Mouse (Mus musculus): ENCODE measurements around the gene Timm17a.

Gene Timm17a

GRCm38 (mm10) chr1:135313284-135314031 lies at the start of gene Timm17a:
Gene Timm17a, minus strand, starts transcription at chr1:135313778.
- peak; percentile 95 for DNase-seq (ENCODE audit: low read depth, low spot score)

- DNase-seq (ENCODE audit: low read depth, low spot score), result no peak
Measured at GRCm38 (mm10) chr1:135362115-135362514, 48.5 kb upstream of the Timm17a start.

GRCm38 (mm10) chr1:135361491-135361890 lies 47.9 kb upstream of the Timm17a start:
- no peak for DNase-seq (ENCODE audit: low read depth, low spot score)

- no peak for DNase-seq (ENCODE audit: low read depth, low spot score)
Measured at GRCm38 (mm10) chr1:135359071-135359470, 45.5 kb upstream of the Timm17a start.

DNA sequence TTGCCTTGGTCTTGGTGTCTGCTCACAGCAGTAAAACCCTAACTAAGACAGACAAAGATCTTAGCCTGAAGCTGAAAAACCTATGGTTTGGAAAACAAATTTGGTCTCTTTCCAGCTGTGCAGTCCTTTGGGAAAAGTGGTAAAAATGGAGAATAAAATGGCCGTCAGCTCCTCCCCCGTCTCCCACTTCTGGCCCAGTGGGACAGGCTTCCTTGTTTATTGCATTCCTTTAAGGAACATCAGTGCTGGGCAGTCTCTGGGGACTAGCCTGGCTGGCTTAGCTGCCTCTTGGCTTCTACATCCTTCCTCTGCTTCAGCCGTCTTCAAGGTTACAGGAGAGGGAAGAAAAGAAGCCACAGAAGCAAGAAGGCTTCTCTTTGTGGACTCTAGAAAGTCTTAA lies 38.4 kb upstream of the Timm17a start:
- DNase-seq (ENCODE audit: low read depth, low spot score), result no peak

- no peak for DNase-seq (ENCODE audit: low read depth, low spot score)
Measured at GRCm38 (mm10) chr1:135347498-135348169, 34.1 kb upstream of the Timm17a start.

DNA sequence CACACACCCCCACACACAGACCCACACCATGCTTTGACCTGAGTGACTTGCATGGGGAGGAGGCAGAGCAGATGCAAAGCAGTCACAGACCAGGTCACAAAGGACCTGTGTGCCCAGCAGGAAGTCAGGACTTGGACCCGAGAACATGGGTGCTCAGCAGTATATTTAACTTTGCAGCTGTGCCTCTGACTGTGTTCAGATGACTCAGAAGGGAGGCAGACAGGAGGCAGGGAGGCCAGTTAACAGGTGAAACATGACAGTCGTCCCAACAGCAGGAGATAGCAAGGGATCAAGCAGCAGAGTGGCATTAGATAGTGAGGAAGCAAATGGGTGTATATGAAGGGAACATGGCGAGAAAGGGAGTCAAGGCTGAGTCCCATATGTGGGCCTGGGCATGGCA lies 33.3 kb upstream of the Timm17a start:
- no peak for DNase-seq (ENCODE audit: low read depth, low spot score)

GRCm38 (mm10) chr1:135344026-135344425 lies 30.4 kb upstream of the Timm17a start:
- DNase-seq (ENCODE audit: low read depth, low spot score), result no peak

- no peak for DNase-seq (ENCODE audit: low read depth, low spot score)
Measured at GRCm38 (mm10) chr1:135341947-135342346, 28.4 kb upstream of the Timm17a start.

- no peak for DNase-seq (ENCODE audit: low read depth, low spot score)
Measured at GRCm38 (mm10) chr1:135330578-135330977, 17.0 kb upstream of the Timm17a start.

- DNase-seq (ENCODE audit: low read depth, low spot score), result no peak
Measured at GRCm38 (mm10) chr1:135328368-135328767, 14.8 kb upstream of the Timm17a start.

GRCm38 (mm10) chr1:135325934-135326333 lies 12.4 kb upstream of the Timm17a start:
- no peak for DNase-seq (ENCODE audit: low read depth, low spot score)

DNA sequence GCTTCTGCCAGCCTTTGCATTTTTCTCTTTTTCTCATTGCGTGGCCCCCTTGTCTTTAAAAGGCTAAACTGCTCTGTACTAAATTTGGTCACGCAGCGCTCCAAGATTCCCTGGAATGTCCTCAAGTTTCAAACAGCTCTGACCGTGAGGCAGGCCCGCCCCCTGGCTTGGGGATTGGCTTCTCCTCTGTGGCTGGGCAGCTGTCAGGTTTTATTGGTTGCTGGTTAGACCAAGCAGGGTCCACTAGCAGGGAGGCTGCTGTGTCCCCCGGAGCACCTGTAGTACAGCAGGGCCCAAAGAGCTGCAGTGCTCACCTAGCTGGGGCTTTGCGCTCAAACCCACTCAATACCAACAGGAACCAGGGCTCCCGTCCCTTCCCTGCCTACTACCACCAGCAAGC lies 11.0 kb upstream of the Timm17a start, which contains the start of gene Lmod1:
Gene Lmod1 (plus strand): TSS at position 237 of the 400 bp plus-strand sequence.
- no peak for DNase-seq (ENCODE audit: low read depth, low spot score)

DNA sequence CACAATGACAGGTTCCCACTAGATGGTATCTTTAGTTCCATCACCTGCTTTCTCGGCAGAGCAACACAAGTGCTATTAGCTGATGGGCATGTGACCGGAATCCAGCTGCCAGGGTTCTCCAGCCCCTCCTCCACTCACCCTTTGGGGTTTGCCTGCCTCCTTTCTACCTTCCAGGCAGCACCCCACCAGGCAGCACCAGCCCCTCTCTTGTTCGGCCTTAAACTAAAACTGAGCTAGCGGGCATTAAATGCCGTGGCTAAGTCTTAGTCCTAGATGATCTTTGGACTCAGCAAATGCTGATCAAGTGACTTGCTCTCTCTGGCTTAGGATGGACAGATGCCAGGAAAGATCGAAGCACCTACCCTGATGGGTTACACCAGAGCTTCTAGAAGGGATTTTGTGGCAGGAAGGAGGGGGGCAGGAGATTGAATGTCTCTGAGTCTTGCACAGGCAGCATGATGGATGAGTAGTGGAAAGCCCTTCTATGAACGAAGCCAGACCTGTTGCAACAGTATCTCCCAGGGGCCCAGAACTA lies 9.9 kb upstream of the Timm17a start:
- DNase-seq (ENCODE audit: low read depth, low spot score), result no peak

GRCm38 (mm10) chr1:135312201-135312600 lies 1.4 kb downstream of the Timm17a start:
- peak; percentile 12 for DNase-seq (ENCODE audit: low read depth, low spot score)

DNA sequence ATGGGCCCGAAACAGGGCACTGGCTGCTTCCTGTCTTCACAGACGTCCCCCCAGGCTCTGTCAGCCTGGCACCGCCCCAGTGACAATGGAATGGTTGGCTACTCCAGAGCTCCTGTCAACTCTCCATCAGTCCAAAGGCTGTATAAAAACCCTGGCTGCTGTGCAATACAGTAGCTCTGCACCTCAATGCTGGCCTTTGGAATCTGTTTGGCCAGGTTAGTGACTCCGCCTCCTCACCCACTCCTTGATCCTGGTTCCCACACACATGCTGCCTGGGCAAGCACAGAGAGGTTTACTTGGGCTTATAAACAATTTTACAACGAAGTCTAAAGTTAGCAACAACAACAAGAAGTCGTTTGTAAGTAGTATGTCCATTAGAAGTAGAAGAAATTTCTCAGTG lies 2.2 kb downstream of the Timm17a start:
- no peak for DNase-seq (ENCODE audit: low read depth, low spot score)

GRCm38 (mm10) chr1:135290908-135291307 lies 22.7 kb downstream of the Timm17a start:
- DNase-seq (ENCODE audit: low read depth, low spot score), result no peak

DNA sequence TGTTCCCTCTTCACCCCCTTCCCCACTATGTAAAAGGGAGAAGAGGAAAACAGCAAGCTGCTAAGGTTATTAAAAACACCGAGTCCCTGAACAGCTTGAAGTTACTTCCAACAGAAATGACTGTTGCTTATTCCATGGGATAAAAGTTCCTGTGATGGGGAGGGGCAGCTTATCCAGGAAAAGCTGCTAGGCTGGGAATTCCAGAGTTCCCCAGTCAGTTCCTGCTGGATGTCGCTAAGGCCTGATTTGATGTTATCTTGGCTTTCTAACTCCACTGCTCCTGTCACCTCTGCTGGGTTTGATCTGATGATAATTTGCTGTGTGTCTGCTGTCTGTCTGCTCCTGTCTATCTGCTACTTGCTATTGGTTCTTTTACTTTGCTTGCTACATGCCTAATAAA lies 27.3 kb downstream of the Timm17a start:
- DNase-seq (ENCODE audit: low read depth, low spot score), result no peak

- DNase-seq (ENCODE audit: low read depth, low spot score), result peak; percentile 78
Measured at GRCm38 (mm10) chr1:135283826-135284291, 29.7 kb downstream of the Timm17a start, which contains the start of gene Rnpep. Gene Rnpep, minus strand, starts transcription at chr1:135284084.

GRCm38 (mm10) chr1:135283287-135283825 lies 30.2 kb downstream of the Timm17a start:
- no peak for DNase-seq (ENCODE audit: low read depth, low spot score)

DNA sequence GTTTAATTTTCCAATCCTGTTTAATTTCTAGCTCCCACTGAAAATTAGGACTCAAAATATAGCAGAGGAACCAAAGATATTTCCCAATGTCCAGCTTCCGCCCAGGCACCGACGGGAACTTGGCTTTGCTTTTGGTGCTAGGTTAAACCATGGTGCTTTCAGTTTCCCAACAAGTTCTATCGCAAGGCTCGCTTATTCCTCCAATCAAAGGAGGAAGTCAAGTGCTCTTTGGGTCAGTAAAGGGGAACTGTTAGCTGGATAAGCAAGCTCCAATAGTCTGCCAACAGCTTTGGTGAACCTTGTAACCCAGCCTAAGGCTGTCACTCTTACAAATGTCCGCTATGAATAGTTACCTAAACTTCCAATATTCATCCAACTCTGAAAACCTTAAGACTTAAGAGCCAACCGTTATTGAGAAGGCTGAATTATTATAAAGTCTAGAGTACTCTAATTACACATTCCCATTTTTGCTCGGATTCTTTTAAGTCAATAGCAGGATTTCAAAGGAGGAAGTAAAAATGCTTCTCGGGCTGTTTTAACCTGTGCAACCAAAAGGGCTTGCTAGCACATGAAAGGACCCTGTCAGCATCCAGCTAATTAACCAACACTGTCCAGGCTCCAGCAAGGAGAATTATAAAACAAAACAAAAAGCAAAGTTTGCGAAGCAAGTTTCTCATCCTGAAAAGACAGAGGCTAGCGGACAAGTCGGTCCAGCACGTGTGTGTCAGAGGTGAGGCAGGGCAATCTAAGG lies 30.9 kb downstream of the Timm17a start:
- DNase-seq (ENCODE audit: low read depth, low spot score), result peak; percentile 21

DNA sequence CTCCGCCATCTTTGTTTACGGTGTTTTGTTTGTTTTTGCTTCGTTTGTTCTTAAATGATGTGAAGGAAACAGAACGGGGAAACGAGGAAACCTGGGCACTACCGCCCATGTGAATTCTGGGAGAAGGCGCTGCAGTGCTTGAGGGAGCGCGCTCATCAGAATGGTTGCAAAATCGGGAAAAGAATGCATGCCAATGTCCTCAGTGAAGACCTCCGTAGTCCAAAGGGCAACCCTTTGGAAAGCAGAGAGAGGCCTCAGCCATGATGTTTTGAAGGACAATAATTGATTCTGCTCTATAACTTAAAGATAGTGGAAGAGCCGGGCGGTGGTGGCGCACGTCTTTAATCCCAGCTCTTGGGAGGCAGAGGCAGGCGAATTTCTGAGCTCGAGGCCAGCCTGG lies 31.7 kb downstream of the Timm17a start:
- no peak for DNase-seq (ENCODE audit: low read depth, low spot score)
